Mouse (Mus musculus) bone marrow macrophage, adult 2 months (primary cell): ENCODE data around the gene Ccdc85c. TPM values are rescaled to one million over a fixed set of nuclear protein-coding genes. Genes with fewer than 3 reads are reported as not detected.

Source experiments
- H3K27ac ChIP-seq: 2 replicates; pipeline ENCODE4 v1.5.1; 2012; ENCODE audit warnings: low read depth, low read length; ENCODE audit not compliant: insufficient read depth
- H3K4me1 ChIP-seq: 2 replicates; pipeline ENCODE4 v1.6.1; 2012; ENCODE audit warnings: low read length; ENCODE audit not compliant: control insufficient read depth, insufficient read depth
- H3K4me3 ChIP-seq: 2 replicates; pipeline ENCODE4 v1.5.1; 2012; ENCODE audit warnings: mild to moderate bottlenecking, low read length, moderate library complexity; ENCODE audit not compliant: insufficient read depth
- CTCF ChIP-seq: IDR thresholded peaks from 2 replicates; pipeline ENCODE4 v1.5.1; 2012; ENCODE audit warnings: low read depth, mild to moderate bottlenecking, low read length, moderate library complexity
- POLR2A ChIP-seq: IDR thresholded peaks from 2 replicates; pipeline ENCODE4 v1.6.1; 2012; ENCODE audit warnings: mild to moderate bottlenecking, low read depth, low read length, borderline replicate concordance
- polyA plus RNA-seq: library from polyadenylated mRNA; stranded (reverse); fragments of >200 nt; gene quantifications from 2 replicates; pipeline ENCODE4 v1.2.4, GENCODE M21; 2012; ENCODE audit not compliant: missing spikeins, insufficient read depth, insufficient read length

The Ccdc85c gene
- polyA plus RNA-seq, 1 experiment, result 0.25 TPM

DNA sequence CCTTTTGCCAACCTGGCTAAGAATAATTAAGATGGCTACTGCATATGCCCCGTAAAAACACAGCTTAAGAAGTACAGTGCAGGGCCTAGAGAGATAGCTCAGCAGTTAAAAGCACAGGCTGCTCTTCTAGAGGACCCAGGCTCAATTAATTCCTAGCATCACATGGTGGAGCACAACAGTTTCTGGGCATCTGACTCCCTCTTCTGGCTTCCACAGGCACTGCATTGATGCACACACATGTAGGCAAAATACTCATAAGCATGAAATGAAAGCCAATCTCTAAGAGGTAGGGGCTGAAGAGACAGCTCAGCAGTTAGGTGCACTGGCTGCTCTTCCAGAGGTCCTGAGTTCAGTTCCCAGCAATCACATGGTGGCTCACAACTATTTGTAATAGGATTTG, 113.2 kb downstream of the Ccdc85c start:
- TF ChIP-seq POLR2A (no peak), CTCF (no peak)
- no peaks in the 10 kb centered on the region for H3K4me1 ChIP-seq

DNA sequence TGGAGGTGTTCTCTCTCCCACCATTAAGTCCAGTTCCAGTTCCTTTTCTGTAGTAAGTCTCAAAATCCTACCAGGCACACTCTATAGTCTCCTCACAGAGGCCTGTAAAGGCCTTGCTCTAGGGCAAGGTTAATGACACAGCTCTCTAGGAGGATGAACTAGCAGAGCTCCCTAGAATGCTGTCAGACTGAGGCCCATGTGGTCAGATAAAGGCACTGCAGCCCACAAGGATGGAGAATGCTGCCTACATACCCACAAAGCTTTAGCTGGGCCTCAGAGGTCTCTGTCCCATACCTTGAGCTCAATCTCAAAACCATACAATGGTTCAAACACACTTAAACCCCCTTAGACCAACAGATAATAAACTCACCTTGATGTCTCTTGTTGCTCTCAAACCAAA, 115.4 kb downstream of the Ccdc85c start:
- Histone ChIP-seq H3K4me3 (no peak overlapping the region), H3K27ac (no peak overlapping the region), H3K4me1 (no peaks in the 10 kb centered on the region)
- no peak for TF ChIP-seq POLR2A
- no peak for TF ChIP-seq CTCF

More for the DNA sequence above, 113.2 kb downstream of the Ccdc85c start:
- Histone ChIP-seq H3K27ac (no peak overlapping the region), H3K4me3 (no peak overlapping the region)

Other genes with a start within 250 kb of the Ccdc85c start
- gene Setd3, start 96.1 kb downstream of the Ccdc85c start, polyA plus RNA-seq, result 75.8 and 82.8 TPM in 2 replicates
- gene Ccnk, start 95.8 kb downstream of the Ccdc85c start, polyA plus RNA-seq, result 31.8 and 34.8 TPM in 2 replicates
- gene Hhipl1, start 30.8 kb upstream of the Ccdc85c start, polyA plus RNA-seq, result not detected in 2 replicates
- 0.36 TPM in 1 of 2 replicates, not detected in the other for gene Cyp46a1, start 59.0 kb upstream of the Ccdc85c start, polyA plus RNA-seq
- gene Eml1, start 95.5 kb upstream of the Ccdc85c start, polyA plus RNA-seq, result 0.38 and 0.65 TPM in 2 replicates